Mouse (Mus musculus) frontal cortex, postnatal 10 days (tissue): ENCODE data around the gene Nfix.

Source experiments
- DNase-seq, 2 experiments: peaks; one replicate each; pipeline ENCODE4 v3.0.0; 2022; ENCODE audit warnings: low spot score in 2 of 2, mixed read lengths in 1 of 2

The Nfix gene

GRCm38 (mm10) chr8:84715893-84716468 lies 84.2 kb downstream of the Nfix start:
- no peak for DNase-seq

GRCm38 (mm10) chr8:84714161-84714560 lies 86.0 kb downstream of the Nfix start:
- peak in 1 of 2 experiments; percentile 14 for DNase-seq

GRCm38 (mm10) chr8:84713381-84713780 lies 86.8 kb downstream of the Nfix start:
- DNase-seq = no peak

GRCm38 (mm10) chr8:84712759-84713120 lies 87.4 kb downstream of the Nfix start:
- DNase-seq = peak in 1 of 2 experiments; percentile 14

GRCm38 (mm10) chr8:84711933-84712758 lies 88.0 kb downstream of the Nfix start:
- DNase-seq = peak in 1 of 2 experiments; percentile 58

GRCm38 (mm10) chr8:84711312-84711711 lies 88.8 kb downstream of the Nfix start:
- DNase-seq = no peak

- DNase-seq = no peak
These were observed 90.2 kb downstream of the Nfix start for GRCm38 (mm10) chr8:84709931-84710330.

GRCm38 (mm10) chr8:84708774-84709475 lies 91.2 kb downstream of the Nfix start:
- peak; percentile 85 to 87 for DNase-seq

GRCm38 (mm10) chr8:84708071-84708541 lies 92.0 kb downstream of the Nfix start:
- DNase-seq = no peak

GRCm38 (mm10) chr8:84707267-84707883 lies 92.8 kb downstream of the Nfix start:
- no peak for DNase-seq

GRCm38 (mm10) chr8:84706610-84707266 lies 93.4 kb downstream of the Nfix start:
- DNase-seq = no peak

- DNase-seq = no peak
These were observed 94.2 kb downstream of the Nfix start for GRCm38 (mm10) chr8:84705960-84706359.

- DNase-seq = no peak
These were observed 95.0 kb downstream of the Nfix start for GRCm38 (mm10) chr8:84704867-84705831.

GRCm38 (mm10) chr8:84704356-84704755 lies 95.8 kb downstream of the Nfix start:
- DNase-seq = no peak

GRCm38 (mm10) chr8:84703466-84704249 lies 96.5 kb downstream of the Nfix start:
- DNase-seq = no peak

- DNase-seq = no peak
These were observed 97.1 kb downstream of the Nfix start for GRCm38 (mm10) chr8:84702963-84703465.

GRCm38 (mm10) chr8:84702561-84702960 lies 97.6 kb downstream of the Nfix start:
- DNase-seq = no peak

- DNase-seq = no peak
These were observed 98.9 kb downstream of the Nfix start, which contains the start of gene Lyl1 for GRCm38 (mm10) chr8:84700941-84701911. Gene Lyl1, plus strand, starts transcription at chr8:84701457.
